Mouse (Mus musculus) lung, postnatal 36 days (tissue): ENCODE measurements around the gene Ccdc169.

Source experiments
- DNase-seq: peaks from one replicate; pipeline ENCODE4 v3.0.0; 2022; ENCODE audit warnings: mixed read lengths

Gene Ccdc169

DNA sequence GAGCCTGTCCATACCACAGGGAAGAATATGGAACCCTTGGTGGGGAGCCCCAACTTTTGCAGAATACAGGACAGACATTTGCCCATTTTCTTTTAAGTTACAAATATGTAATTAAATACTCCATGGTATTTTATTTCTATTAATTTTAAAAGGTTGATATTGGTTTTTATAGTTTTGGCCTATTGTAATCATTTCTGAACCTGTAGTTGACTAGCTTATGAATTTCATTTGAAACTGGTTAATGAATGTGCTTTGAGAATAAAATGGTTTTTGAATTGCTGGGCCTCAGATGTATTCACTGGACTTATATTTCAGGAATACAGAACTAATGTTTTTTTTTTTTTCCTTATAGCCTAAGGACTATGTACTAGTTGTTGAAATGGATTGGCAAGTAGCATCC lies at the start of gene Ccdc169:
TSS of gene Ccdc169 (plus strand) at position 301 of the 400 bp plus-strand sequence.
- no peak for DNase-seq

DNA sequence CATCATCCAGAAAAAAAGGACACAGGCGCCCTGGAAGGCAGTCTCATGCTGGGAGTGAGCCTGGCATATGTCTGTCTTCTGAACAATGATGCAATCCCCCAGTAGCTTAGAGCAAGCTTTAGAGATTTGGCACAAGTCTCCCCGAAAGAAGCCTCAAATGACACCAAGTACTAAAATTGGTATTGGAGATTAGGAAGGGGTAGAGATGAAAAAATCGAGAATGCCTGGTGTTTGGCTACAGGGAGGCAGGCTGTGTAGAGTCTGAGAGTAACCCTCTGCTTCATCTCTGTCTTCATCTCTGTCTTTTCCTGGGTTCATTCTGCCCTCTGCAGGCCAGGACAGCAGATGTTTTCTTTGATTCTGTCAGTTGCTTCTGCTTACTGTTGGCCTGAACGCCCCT lies 49.8 kb upstream of the Ccdc169 start:
- DNase-seq, result no peak

DNA sequence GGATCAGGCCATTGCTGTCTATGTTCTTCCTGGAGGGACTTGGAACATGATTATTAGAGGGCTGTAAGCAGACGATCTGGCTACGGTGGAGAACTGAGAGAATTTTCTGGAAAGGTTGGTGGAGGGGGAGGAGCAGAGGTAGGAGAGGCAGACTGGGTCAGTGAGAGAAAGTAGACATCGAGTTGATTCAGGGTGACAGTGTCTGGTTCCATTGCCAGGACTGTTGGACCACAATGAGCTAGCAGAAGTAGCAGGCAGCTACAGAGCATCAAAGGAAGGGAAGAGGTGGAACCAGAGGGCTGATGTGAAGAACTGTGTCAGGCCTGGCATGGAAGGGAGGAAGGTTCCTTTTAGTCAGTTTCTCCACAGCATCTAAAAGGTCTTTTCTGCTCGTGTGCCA lies 48.8 kb upstream of the Ccdc169 start:
- no peak for DNase-seq

DNA sequence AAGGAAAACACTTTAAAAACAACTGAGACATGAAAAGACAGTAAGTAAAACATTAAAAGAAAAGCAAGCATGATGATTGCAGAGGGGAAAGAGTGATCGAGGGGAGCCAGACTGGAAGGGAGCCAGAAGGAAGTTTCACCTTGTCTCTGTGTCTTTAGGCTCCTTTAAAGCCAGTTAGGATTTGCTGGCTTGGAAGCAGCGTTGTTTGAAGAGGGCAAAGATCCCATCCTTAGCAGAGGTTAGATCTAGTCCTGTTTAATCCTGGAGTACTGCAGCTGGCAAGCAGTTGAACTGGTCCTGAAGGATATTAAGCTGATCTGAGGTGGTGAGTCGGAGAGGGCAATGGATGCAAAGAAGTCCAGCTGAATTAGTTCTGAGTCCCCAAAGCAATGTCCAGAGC lies 48.3 kb upstream of the Ccdc169 start:
- DNase-seq, result no peak

DNA sequence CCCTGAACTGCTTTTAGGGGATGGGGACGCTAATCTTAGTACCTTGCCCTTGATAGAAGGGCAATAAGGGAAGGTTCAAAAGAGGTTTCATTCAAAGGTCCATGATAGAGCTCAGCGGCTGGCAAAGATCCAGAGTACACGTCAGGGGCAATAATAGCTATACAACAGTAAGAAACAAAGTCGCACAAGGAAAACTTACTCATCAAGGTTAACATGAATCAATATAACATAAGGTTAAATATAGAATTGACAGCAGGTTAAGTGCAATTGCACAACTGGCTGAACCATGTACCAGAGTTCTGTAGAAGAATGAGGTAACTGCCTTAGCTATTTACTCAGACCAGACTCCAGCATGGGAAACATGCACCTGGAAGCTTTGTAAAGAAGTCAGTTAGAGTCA lies 47.8 kb upstream of the Ccdc169 start:
- no peak for DNase-seq

DNA sequence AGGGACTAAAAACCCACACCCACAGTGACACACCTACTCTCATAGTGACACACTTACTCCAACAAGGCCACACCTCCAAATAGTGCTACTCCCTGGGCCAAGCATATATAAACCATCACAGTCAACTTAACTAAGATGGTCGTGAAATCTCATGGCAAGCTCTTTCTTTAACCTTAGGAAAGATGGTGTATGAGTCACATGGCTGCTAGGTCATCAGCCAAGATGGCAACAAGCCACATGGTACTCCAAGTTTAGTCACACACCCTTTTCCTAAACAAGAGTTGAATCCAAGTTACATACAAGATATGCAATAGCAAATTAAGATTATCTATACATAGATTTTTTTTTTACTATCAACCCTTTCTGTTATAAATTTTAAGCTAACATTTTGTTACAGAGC lies 44.0 kb upstream of the Ccdc169 start:
- DNase-seq, result no peak

DNA sequence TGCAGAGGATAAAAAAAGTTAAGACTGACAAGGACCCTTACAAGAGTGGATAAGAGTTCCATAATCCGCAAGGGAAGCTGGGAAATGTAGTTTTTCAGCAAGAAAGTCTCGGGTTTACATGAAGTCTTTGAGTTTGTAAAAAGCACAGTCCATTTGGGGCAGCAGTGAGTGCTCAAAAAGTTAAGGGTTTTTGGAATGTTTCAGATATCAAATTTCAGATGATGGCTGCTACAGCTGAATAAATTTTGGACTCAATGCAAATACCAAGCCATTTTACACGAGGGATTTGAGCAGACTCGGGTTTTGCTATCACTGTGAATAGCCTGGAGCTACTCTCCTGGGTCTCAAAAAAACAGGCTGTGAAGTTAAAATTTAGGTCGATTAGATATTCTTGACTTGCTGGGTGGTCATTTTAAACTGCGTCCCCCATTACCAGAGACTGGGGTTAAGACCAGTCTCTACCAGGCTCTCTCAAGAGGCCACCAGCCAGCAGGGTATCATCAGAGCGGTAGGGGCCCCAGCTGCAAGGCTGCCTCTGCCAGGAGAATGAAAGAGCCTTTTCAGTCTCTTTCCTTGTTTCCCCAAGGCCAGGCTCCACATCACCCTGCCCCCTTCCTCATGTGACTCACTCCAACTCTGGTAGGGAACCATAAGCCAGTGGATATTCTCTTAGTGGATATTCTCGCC lies 41.0 kb upstream of the Ccdc169 start:
- DNase-seq, result no peak

DNA sequence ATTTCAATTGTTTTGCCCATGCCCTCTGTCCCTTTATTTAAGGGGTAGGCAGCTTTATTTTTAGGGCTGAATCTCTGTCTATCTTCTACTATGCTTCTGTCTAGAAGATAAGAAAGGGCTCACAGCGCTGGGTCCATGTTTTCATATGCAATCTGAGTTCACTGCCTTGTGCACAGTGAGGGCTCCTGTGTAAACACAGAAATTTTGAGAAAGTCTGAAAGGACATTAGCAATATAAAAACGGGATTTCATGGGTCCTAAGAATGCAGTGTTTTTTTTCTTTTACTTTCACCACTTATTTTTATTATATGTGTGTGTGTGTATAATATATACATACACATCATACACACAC lies 40.5 kb upstream of the Ccdc169 start:
- DNase-seq, result no peak

DNA sequence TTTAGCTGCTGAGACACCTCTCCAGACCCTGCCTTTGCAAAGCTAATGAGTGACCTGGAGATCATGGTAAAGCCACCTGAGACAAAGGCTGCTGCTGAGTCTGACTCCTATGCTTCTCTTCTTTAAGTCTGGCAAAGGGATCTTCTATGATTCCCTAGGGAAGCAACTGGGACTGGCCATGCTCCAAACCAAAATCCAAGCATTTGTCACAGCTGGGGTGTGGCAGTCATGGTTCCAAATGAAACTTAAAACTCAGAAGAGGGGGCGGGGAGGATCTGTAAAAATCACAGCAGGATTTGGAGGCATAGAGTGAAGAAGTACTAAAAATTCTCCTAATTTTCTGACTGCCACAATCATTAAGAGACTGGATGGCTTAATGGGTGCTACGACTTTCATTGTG lies 40.0 kb upstream of the Ccdc169 start:
- no peak for DNase-seq

DNA sequence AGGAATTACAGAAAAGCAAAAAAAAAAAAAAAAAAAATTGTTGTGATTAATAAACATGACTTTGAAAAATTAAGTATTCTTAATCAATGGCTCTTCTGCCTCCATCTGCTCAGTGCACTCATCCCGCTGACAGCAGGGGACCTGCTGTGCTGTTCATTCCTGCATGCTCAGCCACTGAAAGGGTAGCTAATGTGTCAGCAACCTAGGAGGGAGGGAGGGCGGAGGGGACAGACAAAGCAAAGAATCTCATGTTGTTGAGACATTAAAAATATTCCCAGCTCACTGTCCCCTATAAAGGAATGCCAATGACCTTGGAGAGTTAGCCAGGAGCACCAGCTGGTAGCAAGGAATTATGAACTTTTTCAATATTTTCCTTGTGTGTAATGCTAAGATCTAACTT lies 39.1 kb upstream of the Ccdc169 start:
- DNase-seq, result no peak

DNA sequence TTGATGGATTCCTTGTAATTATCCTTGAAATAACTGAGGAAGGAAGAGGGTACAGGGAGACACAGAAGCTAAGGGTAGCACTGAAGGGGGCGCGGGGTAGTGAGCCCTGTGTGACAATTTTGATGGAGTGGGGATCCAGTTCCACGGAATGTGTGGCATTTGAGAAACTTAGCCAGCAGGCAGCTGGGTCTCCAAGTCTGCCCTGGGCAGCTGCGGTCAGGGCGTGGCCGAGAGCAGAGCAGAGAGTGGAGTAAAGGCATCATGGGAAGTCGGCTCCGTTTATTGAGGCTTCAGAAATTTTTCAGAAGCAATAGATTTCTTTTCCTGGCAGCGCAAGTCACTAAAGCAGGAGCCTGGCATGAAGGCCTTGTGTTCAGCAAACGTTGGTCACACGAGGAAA lies 38.1 kb upstream of the Ccdc169 start:
- DNase-seq, result no peak

DNA sequence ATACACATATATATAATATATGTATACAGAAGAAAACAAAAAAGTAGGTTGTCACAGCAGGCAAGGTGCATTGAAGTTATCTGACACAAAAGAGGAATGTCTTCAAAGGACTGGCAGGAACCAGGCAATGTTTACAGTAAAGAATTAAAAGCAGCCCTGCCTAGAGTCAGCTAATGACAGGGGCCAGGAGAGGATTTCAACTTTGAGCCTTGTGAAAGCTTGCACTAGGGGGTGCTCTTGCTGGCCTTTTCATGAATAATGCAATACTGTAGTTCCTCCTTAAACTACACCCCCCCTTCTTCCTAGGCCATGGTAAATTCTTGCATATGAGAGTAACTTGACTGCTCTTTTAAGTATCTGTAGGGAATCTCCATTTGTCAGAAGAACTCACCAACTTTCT lies 36.0 kb upstream of the Ccdc169 start:
- DNase-seq, result no peak

DNA sequence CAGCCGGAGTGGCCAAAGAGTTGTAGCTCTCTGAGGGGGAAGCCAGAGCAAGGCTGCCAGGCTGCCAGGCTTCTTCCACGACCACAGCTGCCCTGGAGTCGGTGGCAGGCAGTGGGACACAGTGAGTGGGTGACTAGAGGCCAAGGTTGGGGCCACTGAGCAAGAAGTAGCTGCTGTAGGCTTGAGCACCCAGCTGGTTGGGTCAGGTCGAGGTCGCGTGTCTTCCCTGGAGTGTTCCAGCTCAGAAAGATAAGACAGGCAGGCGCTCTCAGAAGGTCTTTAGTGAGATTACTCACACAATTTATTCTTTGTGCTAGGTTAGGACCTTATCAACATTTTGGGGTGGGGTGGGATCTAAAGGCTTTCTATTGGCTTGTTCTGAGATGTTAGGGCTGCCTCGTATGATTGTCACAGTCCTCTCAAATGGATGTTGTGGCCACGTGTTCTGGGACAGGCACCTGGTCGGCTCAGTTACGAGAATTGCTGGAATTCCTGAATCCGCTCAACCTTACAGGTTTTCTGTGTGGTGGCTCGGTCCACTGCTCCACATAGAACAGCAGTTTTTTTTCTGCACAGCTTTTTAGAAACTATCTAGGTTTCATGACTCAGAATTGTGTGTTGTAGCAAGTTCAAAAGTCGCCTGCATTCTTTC lies 31.6 kb upstream of the Ccdc169 start:
- no peak for DNase-seq

DNA sequence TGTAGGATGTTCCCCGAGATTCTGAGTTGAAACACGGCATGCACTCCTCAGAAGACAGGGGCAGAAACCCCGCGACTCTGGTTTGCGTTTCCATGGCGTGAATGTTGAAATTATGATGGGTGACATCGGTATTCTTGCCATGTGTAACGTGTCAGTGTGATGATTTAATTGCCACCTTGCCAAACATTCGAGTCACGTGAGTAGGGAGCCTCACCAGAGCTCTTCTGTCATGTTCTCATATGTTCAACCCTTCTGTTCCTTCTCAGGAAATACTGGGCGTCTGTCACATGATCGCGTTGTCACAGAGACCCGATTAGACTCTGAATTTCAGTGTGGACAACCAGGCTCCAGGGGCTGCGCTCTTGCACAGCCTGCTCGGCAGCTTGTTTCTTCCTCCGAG lies 31.1 kb upstream of the Ccdc169 start:
- DNase-seq, result no peak

DNA sequence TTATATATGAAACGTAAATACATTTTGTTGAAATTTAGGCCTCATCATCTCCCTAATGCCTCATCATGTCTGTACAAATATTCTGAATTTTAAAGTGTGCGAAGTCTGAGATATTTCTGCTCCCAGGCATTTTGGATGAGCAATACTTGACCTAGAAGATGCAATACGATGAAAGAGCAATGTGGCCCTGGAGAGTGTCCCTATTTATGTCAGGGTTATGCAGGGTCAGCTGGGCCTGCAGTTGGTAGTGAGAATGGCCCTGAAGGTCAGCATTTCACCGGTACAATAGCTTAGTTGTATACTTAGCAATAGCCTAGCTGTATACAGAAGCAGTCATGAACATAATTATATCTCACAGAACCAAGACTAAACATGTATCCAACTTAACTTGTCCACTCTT lies 28.0 kb upstream of the Ccdc169 start:
- DNase-seq, result no peak

DNA sequence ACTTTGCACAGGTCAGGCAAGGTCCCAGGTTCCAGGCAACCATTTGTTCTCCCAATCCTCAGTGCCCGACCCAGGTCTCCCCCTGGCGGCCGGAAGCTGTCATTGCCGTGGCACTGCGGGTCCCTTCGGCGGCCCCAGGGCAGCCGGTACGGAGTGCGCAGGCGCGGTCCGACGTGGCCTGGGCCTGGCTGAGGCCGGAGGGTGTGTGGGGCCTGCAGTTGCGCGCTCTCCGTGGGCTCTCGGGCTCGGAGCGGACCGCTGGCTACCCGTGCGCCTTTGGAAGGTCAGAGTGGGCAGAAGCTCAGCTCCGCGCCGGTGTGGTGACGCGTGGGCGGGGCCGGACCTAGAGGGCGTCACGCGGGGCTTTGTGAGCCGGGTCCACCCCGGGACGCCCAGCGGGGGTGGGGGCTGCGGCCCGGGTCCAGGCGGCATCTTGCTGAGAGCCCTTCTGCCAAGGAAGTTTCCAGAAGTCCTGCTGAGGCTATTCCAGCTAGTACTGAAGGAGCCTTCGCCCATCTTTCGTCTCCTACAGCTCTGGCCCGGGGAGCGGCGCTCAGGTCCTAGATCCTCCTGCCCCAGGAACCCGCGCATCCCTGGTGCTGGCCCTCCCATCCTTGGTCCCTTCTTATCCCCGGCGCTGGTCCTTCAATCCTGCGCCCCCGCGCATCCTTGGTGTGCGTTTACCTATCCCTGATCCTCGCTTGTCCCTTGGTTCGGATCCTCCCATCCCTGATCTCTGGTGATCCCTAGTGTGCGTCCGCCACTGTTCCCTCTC lies 25.0 kb upstream of the Ccdc169 start, which contains the start of gene Spg20:
TSS of gene Spg20 (plus strand) at position 174 of the 775 bp plus-strand sequence.
- peak; percentile 95 for DNase-seq

DNA sequence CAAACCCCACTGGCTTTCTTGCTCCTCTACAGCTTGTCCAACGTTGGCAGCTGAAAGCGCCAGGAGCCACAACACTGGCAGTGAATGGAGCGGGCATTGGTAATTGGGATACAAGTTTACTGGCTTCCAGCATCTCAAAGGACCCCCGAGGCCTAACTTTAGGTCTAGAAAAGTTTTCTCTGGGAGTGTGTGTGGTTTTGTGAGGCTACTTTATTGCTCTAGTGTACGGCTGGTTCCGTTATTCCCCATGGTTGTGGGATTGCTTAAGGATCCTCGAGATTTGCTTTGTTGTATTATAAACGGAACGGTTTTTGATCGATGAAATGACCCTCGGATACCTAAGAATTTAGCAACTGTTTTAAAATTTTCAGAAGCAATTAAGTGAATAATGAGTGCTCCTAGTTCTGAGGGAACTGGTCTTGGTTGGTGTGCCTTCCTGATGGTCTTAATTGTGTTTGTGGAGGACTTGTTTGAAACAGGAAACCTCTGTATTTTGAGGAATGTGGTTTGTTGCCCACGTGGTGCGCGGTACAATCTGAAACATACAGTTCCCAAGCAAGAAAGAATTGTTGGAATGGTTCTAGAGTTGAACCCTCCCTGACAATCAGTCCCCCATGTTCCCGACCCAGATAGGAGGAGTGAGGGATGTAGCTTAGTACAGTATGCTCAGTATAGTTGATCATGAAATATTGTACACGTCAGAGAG lies 24.3 kb upstream of the Ccdc169 start:
- DNase-seq, result peak; percentile 40

DNA sequence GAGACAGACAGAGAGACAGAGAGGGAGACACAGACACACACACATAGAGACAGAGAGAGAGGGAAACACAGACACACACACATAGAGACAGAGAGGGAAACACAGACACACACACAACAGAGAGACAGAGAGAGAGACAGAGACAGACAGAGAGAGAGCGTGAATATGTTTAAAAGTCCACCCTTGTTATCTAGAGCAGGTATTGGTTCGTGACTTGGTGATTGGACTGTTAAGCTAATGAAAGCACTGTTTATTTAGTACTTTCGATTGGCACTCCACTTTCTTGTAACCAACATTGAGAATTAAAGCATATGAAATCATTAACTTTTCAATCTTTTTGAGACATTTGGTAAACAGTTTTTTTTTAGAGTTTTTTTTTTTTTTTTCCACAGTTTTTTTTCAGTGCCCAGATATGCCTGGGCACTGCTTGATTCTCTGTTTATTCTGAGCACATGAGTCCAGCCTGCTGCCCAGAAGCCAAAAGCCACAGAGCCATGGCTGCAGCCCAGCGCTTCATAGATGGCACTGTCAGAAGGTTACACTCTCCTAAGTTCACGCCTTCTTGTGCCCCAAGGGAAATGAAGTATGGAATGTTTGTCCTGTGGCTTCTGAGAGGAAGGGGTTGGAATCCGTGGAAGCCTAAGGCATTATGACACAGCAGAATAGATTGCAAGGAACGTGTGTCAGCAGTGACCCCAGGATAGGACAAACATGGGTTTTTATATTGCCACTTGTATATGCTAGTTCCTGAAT lies 22.6 kb upstream of the Ccdc169 start:
- peak; percentile 64 for DNase-seq

DNA sequence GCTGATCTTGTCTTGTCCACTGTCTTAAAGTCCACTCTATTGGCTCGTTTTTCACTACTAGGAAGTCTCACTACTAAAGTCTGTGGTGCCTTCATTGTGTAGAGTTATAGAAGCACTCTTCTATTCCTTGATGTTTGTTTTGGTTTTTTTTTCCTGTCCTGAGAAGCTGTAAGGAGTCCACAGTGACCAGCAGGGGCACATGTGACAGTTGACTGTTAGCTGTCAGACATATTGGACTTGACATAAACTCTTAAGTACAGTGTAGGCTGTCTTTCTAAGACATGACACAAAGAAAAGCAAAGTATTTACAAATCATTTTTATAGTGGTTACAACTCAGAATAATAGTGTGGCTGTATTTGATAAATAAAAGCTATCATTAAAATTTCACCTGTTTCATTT lies 22.1 kb upstream of the Ccdc169 start:
- no peak for DNase-seq

DNA sequence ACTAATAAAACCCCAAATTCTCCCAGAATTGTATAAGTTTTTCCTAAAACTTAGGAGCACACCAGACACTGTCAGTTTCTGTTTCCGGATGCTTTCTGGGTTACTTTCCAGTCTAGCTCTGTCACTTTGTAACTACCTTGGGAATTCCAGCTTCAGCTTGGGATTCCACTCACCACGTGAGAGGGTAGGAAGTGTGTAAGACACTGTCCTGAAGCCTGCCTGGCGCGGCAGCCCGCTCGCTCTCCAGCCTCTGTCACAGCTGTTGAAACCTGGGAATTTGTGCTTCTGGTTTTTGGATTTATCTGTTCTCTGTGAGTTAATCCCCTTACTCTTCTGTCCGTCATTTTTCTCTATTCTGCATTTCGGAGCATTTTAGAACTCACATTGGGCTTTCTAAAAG lies 21.1 kb upstream of the Ccdc169 start:
- DNase-seq, result no peak

DNA sequence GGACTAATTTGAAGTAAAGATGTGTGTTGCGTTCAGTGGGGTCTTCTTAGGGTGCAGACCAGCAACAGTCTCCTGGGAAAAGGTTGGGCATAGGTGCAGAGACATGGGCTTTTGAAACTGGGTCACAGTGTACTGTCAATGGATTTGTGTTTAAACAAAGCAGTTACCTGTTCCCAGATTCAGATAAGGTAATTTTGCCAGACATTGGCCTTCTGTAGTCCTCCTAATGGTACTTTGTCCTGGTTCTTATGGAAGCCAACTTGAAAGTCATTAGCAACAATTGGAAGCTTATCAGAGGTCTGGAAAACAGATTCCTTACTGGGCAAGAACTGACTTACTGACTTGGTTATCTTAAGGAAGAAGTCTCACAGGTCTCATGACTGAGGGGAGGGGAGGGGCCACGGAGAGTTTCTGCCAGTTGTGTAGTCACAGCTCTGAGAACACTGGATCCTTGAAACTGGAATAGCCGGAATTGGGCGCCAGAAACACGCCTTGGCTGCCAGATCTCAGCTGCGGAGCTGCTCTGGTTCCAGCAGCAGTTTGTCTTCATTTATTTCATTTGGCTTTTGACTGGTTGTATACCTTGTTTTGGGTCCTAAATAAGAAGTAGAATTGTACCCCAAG lies 17.8 kb upstream of the Ccdc169 start:
- peak; percentile 82 for DNase-seq

DNA sequence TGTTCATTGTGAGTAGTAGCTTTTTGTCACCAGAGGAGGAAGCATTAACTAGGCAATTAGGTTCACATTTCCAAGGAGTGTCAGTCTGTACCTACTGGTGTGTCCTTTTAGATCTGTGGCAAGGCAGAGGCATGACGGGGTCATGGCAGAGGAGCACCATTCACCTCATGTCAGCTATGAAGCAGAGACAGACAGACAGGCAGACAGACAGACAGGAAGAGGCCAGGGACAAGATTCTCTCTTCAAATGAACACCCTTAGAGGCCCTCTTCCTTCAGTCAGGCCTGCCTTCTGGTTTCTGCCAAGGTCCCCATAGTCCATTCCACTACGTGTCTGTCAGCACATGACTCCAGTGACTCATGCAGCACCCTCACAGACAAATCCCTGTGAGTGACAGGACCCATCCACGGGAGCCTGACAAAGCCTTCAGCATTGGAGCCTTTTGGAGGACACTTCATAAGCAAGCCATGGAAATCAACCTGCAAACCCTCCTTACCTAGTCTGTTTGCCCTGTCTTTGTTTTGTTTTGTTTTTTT lies 14.7 kb upstream of the Ccdc169 start:
- no peak for DNase-seq
